Mouse (Mus musculus) spleen, adult 2 months (tissue): ENCODE data around the gene Marc2.

Source experiments
- CTCF ChIP-seq: fragments of 200-500 bp; IDR thresholded peaks from 2 replicates; pipeline ENCODE4 v1.5.1; 2011; ENCODE audit warnings: mild to moderate bottlenecking, inconsistent platforms; ENCODE audit not compliant: insufficient read depth, insufficient read length, insufficient replicate concordance; ENCODE audit errors: extremely low read depth
- POLR2A ChIP-seq: fragments of 200-500 bp; IDR thresholded peaks from 2 replicates; pipeline ENCODE4 v1.6.1; 2011; ENCODE audit warnings: low read depth, low read length, inconsistent platforms

GRCm38 (mm10) chr1:184878860-184879259 is 32.6 kb upstream of the Marc2 start:
- TF ChIP-seq POLR2A (no peak), CTCF (no peak)
